Mouse (Mus musculus): ENCODE results near the gene Vps35l. TPM values are rescaled to one million over a fixed set of nuclear protein-coding genes. Genes with fewer than 3 reads are reported as not detected.
A peak's percentile ranks its signal among the peaks of the same experiment; 100 is the strongest.

Vps35l gene
- 94.0 and 97.5 TPM in 2 replicates for polyA plus RNA-seq (2015; fragmentation: Nextera tagmentation; extraction: Ambion mirVana)

DNA sequence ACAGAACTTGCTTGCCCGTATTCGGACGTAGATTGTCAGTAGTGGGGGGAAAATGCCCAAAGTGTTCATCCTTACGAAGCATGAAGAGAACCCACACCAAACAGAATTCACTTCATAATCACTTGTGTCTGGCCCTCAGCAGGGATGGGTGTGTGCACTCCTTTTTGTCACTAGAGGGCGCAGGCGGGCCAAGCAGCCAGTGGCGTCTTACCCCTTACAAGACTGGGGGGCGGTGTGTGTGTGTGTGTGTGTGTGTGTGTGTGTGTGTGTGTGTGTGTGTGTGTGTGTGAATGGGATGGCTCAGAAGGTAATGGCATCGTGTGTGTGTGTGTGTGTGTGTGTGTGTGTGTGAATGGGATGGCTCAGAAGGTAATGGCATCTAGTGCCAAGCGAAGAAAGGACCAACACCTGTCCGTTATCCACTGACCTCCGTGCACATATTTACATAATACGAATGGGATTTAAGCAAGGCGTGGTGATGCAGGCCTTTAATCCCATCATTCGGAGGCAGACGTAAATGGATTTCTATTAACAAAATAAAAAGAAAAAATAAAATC is at the start of gene Vps35l:
TSS of gene Vps35l (plus strand) at position 252 of the 557 bp plus-strand sequence.
- Histone ChIP-seq H3K4me1 (replicated peaks) (peaks cover 20% of the 10 kb centered on the region), H3K36me3 (peaks cover 31% of the 10 kb centered on the region), H3K27ac (peak within 1 kb of the TSS; percentile 88), H3K27me3 (no peaks in the 10 kb centered on the region), H3K9ac (replicated peaks) (peak within 1 kb of the TSS; percentile 83), H3K9me3 (no peaks in the 10 kb centered on the region), H3K4me2 (replicated peaks) (peak within 1 kb of the TSS; percentile 79), H3K4me3 (replicated peaks) (peak within 1 kb of the TSS; percentile 81)
- peak; percentile 84 for ATAC-seq
- WGBS = 1% methylated on average over 16 of the region's 16 CpGs

DNA sequence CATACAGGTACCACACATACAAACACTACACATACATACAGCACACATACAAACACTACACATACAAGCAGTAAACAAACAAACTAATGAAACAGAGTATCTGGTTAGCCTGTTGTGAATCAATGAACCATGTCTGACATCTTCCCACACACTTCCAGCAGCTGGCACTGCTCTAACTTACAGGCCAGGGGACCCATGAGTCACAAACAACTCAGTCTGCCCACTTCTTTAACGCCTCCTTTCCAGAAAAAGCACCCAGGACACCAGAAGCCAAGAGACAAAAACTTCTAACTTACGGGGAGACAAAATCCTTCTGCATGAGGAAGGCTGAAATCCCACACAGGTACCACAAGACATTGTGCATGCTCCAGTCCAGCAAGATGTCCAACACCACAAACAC is 48.7 kb upstream of the Vps35l start:
- ATAC-seq = no peak
- H3K4me3 ChIP-seq (replicated peaks) = no peak overlapping the region
- peaks cover 83% of the 10 kb centered on the region for H3K36me3 ChIP-seq
- H3K27me3 ChIP-seq = no peaks in the 10 kb centered on the region
- no peak overlapping the region for H3K9ac ChIP-seq (replicated peaks)
- H3K4me1 ChIP-seq (replicated peaks) = no peaks in the 10 kb centered on the region
- no peak overlapping the region for H3K27ac ChIP-seq
- 93% methylated on average over 2 of the region's 2 CpGs for WGBS
- no peak overlapping the region for H3K4me2 ChIP-seq (replicated peaks)
- no peaks in the 10 kb centered on the region for H3K9me3 ChIP-seq

DNA sequence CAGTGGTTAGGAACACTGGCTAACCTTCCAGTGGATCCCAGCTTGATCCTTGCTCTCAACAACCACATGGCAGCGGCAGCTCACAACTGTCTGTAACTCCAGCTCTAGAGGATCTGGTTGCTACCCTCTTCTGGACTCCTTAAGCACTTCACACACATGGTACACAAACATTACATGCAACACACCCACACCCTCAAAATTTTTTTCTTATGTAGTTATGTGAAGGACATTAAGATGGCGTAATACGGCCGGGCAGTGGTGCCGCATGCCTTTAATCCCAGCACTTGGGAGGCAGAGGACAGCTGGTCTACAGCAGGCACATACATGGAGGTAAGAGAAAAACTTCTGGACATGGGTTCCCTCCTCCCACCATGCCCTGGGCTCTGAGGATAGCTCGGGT is 43.9 kb upstream of the Vps35l start:
- Histone ChIP-seq H3K9ac (replicated peaks) (no peak overlapping the region), H3K4me3 (replicated peaks) (no peak overlapping the region), H3K27ac (no peak overlapping the region), H3K9me3 (no peaks in the 10 kb centered on the region), H3K27me3 (no peaks in the 10 kb centered on the region), H3K4me1 (replicated peaks) (peaks cover 4% of the 10 kb centered on the region; the same call in 1 of the 2 replicates), H3K4me2 (replicated peaks) (no peak overlapping the region), H3K36me3 (peaks cover 63% of the 10 kb centered on the region)
- ATAC-seq = no peak
- WGBS = 92% methylated on average over 6 of the region's 6 CpGs

DNA sequence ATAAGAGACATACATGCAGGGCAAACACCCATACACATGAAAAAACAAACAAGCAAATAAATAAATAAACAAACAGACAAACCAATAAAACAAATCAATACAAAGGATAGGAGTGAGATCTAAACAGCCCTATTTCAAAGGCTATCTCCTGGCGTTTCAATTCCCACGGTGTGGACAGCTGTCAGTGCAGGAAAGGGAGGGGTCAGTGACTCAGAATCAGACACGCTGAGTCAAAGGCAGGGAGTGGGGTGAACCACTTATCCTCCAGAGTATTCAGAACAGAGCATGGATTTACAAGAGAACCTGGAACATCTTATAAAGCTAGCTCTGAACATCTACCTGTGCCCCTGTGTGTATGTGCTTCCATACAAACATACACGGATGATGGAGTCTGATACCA is 42.9 kb upstream of the Vps35l start:
- Histone ChIP-seq H3K4me3 (replicated peaks) (no peak overlapping the region), H3K9ac (replicated peaks) (no peak overlapping the region), H3K27me3 (no peaks in the 10 kb centered on the region), H3K9me3 (no peaks in the 10 kb centered on the region), H3K4me1 (replicated peaks) (peaks cover 5% of the 10 kb centered on the region; the same call in 1 of the 2 replicates), H3K27ac (no peak overlapping the region), H3K36me3 (peaks cover 60% of the 10 kb centered on the region), H3K4me2 (replicated peaks) (no peak overlapping the region)
- no peak for ATAC-seq
- 84% methylated on average over 4 of the region's 4 CpGs for WGBS

DNA sequence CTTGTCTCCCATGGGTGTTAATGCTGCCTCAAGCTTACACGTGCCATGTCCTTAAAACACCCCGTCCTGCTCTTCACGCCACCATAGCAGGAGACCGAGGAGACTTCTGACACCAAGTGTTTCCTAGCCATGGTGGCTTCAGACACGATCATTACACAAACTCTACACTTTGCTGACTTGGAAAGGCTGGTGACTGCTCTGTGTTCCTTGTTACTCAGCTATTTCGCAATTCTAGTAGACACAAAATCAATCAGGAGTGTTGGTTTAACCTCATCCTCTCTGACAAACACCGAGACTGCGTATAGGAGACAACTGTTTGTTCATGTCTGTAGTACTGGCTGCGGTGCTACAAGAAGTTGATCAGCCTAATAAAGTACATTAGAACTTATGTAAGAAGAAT is 41.1 kb upstream of the Vps35l start:
- no peak overlapping the region for H3K27ac ChIP-seq
- H3K9ac ChIP-seq (replicated peaks) = no peak overlapping the region
- H3K4me1 ChIP-seq (replicated peaks) = peaks cover 19% of the 10 kb centered on the region
- WGBS = 95% methylated on average over 9 of the region's 9 CpGs
- H3K27me3 ChIP-seq = no peaks in the 10 kb centered on the region
- no peak overlapping the region for H3K4me3 ChIP-seq (replicated peaks)
- H3K9me3 ChIP-seq = no peaks in the 10 kb centered on the region
- H3K36me3 ChIP-seq = peaks cover 55% of the 10 kb centered on the region
- ATAC-seq = no peak
- no peak overlapping the region for H3K4me2 ChIP-seq (replicated peaks)

DNA sequence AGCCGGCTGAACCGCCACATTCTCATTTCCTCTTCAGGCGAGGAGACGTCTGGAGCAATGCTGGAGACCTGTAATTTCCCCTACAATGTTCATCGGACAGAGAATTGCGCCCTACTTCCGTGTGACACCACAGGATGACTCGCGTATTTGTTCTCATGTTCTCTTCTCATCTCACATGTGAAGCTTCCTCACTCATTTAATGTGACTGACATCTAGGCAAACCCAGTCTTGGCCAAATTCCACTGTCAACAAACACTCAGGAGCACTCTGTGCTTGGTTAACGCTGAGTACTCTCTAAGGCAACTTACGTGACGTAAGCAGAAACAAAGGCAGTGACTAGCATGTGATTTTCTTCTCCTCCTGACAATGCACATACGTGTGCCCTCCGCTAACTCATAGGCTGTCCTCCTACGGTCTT is 36.9 kb upstream of the Vps35l start:
- 91% methylated on average over 15 of the region's 15 CpGs for WGBS
- no peak for ATAC-seq
- Histone ChIP-seq H3K4me3 (replicated peaks) (peak overlapping the region; percentile 97; the same call in 1 of the 2 replicates), H3K4me2 (replicated peaks) (peak overlapping the region; percentile 71; the same call in 1 of the 2 replicates), H3K4me1 (replicated peaks) (peaks cover 37% of the 10 kb centered on the region), H3K9ac (replicated peaks) (no peak overlapping the region), H3K27me3 (no peaks in the 10 kb centered on the region), H3K27ac (no peak overlapping the region), H3K36me3 (peaks cover 18% of the 10 kb centered on the region), H3K9me3 (no peaks in the 10 kb centered on the region)

DNA sequence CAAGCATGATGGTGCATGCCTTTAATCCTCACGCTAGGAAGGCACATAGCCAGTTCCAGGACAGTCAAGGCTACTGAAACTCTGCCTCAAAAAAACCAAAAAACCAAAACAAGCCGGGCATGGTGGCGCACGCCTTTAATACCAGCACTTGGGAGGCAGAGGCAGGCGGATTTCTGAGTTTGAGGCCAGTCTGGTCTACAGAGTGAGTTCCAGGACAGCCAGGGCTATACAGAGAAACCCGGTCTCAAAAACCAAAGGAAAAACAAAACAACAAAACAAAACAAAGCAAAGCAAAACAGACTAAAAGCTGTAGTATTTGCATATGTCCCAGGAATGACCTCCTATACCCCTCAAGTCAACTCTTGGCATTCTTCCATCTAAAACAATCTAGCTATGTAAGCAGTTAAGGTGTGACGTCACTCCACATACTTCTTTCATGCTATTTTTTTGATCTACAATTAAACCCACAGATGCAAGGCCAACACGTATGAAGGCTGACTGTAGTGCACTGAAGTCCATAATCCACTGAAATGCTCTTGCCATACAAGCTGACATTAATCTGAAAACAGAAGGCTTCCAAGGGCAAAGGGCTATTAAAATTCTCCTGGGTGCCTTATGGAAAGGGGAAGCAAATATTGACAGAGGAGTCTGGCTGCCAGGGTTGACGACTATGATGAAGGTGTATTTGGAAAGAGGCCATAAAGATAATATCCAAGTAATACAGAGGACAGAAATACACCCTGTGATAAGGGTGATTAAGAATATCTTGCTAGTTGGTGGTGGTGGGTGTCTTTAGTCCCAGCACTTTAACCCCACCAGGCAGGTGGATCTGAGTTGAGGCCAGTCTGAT is 35.8 kb upstream of the Vps35l start:
- H3K27ac ChIP-seq = no peak overlapping the region
- H3K36me3 ChIP-seq = peaks cover 14% of the 10 kb centered on the region; the same call in 1 of the 2 replicates
- H3K9me3 ChIP-seq = no peaks in the 10 kb centered on the region
- H3K27me3 ChIP-seq = no peaks in the 10 kb centered on the region
- no peak for ATAC-seq
- H3K4me3 ChIP-seq (replicated peaks) = peak overlapping the region; percentile 97
- H3K4me2 ChIP-seq (replicated peaks) = peak overlapping the region; percentile 71
- H3K9ac ChIP-seq (replicated peaks) = peak overlapping the region; percentile 96
- H3K4me1 ChIP-seq (replicated peaks) = peaks cover 37% of the 10 kb centered on the region
- WGBS = 84% methylated on average over 9 of the region's 9 CpGs

DNA sequence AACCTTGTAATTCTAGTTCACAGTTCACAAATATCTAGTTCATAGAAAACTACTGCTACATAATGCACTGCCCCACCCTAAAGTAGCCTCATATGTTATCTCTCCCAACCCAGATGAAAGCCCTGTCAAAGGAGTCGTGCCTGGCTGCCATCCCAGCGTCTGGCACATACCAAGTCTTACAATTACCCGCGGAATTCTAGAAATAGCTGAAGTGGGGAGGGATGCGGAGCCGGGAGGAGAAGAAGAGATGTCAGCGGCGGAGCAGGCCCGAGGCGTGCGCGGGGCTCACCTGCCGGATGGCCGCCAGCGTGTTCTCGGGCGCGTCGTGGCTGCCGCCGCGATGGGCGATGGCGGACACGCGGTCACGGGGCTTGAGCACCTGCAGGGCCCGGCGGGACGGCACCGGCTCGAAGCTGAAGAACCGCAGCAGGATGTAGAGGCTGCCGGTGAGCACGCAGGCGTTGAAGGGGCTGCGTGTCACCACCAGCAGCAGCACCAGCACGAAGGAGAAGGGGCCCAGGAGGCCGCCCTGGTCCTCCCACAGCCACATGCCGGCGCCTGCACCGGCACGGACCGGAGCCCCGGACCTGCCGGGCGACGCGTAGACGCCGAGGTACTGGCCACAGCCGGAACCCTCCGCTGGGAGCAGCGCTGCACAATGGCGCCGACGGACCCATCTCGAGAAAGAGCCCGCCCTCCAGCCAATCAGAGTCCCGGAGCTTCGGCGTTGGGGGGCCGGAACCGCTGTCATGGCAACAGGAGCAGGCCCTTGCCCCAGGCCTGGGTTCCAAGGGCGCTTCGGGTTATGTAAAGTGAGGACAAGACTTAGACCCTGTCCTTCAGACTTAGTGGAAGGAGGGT is 34.7 kb upstream of the Vps35l start, which contains the start of gene Gde1:
TSS of gene Gde1 (minus strand) at position 678 of the 861 bp plus-strand sequence.
- Histone ChIP-seq H3K4me3 (replicated peaks) (peak within 1 kb of the TSS; percentile 97), H3K9me3 (no peaks in the 10 kb centered on the region), H3K36me3 (peaks cover 14% of the 10 kb centered on the region; the same call in 1 of the 2 replicates), H3K27ac (peak within 1 kb of the TSS; percentile 95), H3K27me3 (no peaks in the 10 kb centered on the region), H3K9ac (replicated peaks) (peak within 1 kb of the TSS; percentile 96), H3K4me1 (replicated peaks) (peaks cover 37% of the 10 kb centered on the region), H3K4me2 (replicated peaks) (peak within 1 kb of the TSS; percentile 71)
- ATAC-seq = peak; percentile 96
- WGBS = under 1% methylated on average over 66 of the region's 66 CpGs

DNA sequence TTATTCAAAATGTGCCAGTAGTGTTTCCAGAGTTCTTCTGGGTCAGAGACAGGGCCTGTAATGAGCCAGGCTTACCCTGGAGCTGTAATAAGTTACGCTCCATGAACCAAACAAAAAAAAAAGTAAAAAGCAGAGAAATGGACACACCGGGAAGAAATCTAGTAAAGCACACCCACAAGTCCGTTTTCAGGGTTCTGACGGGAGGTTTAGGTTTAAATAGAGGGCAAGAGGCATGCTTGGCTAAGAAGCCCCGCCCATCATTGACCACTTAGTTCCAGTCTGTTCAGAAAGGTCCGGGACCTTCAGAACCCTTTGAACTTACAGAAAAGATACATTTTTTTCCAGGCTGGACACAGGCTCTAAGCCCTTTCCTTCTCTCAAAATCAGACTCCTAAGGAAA is 34.0 kb upstream of the Vps35l start:
- Histone ChIP-seq H3K4me1 (replicated peaks) (peaks cover 33% of the 10 kb centered on the region), H3K36me3 (peaks cover 14% of the 10 kb centered on the region; the same call in 1 of the 2 replicates), H3K9ac (replicated peaks) (peak overlapping the region; percentile 96; the same call in 1 of the 2 replicates), H3K9me3 (no peaks in the 10 kb centered on the region), H3K27ac (peak overlapping the region; percentile 95; the same call in 1 of the 2 replicates), H3K4me3 (replicated peaks) (peak overlapping the region; percentile 97), H3K4me2 (replicated peaks) (peak overlapping the region; percentile 71), H3K27me3 (no peaks in the 10 kb centered on the region)
- peak; percentile 17 for ATAC-seq
- WGBS = 23% methylated on average over 6 of the region's 6 CpGs

DNA sequence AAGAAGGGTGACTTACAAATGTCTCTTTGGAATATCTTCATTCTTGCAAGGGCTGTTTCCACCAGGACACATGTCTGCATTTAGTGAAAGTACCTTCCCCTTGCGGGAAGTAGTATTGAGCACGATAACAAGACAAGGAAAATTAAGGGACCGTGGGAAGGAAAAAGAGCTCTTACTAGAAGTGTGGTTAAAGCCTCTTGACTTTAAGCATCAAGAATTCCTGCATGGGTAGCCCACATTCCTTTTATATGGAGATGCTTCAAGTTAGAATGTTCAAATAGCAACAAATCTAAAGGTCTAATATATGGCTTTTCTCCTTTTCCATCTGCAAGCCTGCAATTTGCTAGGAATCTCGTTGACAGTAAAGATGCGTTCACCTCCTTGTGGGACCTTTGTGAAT is 33.5 kb upstream of the Vps35l start:
- Histone ChIP-seq H3K4me3 (replicated peaks) (no peak overlapping the region), H3K36me3 (peaks cover 14% of the 10 kb centered on the region; the same call in 1 of the 2 replicates), H3K27me3 (no peaks in the 10 kb centered on the region), H3K9ac (replicated peaks) (no peak overlapping the region), H3K4me1 (replicated peaks) (peaks cover 33% of the 10 kb centered on the region), H3K4me2 (replicated peaks) (no peak overlapping the region), H3K9me3 (no peaks in the 10 kb centered on the region), H3K27ac (no peak overlapping the region)
- ATAC-seq = no peak
- 86% methylated on average over 5 of the region's 5 CpGs for WGBS

DNA sequence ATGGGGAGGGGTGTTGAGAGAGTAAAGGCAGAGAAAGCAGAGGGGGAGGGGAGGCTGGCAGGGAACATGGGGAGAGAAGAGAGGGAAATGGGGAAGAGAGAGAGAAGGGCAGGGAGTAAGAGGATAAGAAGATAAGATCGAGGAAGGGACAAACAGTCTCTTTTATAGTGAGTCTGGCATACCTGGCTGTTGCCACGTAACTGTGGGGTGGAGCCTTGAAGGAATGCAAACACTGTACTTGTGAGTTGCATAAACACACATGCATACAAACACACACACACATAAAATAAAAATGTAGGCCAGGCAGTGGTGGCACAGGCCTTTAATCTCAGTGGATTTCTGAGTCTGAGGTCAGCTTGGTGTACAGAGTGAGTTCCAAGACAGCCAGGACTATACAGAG is 32.8 kb upstream of the Vps35l start:
- H3K4me1 ChIP-seq (replicated peaks) = peaks cover 31% of the 10 kb centered on the region
- H3K4me2 ChIP-seq (replicated peaks) = no peak overlapping the region
- no peak overlapping the region for H3K27ac ChIP-seq
- peaks cover 7% of the 10 kb centered on the region; the same call in 1 of the 2 replicates for H3K36me3 ChIP-seq
- WGBS = 79% methylated on average over 2 of the region's 2 CpGs
- no peaks in the 10 kb centered on the region for H3K27me3 ChIP-seq
- no peak overlapping the region for H3K9ac ChIP-seq (replicated peaks)
- H3K9me3 ChIP-seq = no peaks in the 10 kb centered on the region
- no peak overlapping the region for H3K4me3 ChIP-seq (replicated peaks)
- no peak for ATAC-seq

Measured in midbrain, embryonic 13.5 days (tissue).